Mouse (Mus musculus) C2C12 (cell line): ENCODE data around the gene Dpp7.

Experiments
- CTCF ChIP-seq: IDR thresholded peaks from one replicate; pipeline ENCODE4 v1.5.1; 2011; ENCODE audit not compliant: control insufficient read depth, insufficient read depth, insufficient read length
- USF1 ChIP-seq: IDR thresholded peaks from one replicate; pipeline ENCODE4 v1.6.1; 2011; ENCODE audit warnings: low read depth, mild to moderate bottlenecking, control low read depth, moderate library complexity

DNA sequence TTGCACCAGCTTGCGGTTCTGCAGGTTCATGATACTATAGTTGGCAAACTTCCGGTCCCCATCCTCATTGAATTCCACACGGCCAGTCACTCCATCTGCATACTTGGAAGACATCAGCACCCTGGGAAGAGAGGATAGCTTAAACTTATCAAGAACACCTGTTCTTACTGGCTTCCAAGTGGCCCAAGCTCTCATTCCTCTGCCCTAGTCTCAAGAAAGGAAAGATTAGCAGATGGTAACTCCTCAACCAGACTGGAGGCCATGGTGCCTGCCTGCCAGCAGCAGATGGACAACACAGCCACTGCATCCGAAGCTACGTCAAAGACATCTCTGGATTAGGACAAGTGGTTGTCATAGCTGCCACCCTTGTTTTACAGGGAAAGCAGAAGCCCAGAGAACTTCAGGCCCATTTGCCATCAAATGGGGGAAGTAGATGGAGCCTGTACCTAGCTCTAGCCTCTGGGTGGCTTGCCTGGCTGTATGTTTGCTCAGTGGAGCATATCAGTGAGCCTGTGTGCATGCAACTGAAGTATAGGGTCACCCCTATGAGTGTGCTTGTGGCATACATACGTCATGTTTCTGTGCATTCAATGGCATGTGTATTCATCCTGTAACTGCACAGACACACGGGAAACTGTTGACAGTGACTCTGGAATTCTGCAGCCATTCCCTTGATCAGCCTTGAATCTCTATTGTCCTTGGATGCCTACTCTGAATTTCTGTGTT is 52.1 kb downstream of the Dpp7 start:
- TF ChIP-seq USF1: no peak
- no peak for TF ChIP-seq CTCF
